Mouse (Mus musculus): Measurements from ENCODE around the gene Mrpl49.

DNA sequence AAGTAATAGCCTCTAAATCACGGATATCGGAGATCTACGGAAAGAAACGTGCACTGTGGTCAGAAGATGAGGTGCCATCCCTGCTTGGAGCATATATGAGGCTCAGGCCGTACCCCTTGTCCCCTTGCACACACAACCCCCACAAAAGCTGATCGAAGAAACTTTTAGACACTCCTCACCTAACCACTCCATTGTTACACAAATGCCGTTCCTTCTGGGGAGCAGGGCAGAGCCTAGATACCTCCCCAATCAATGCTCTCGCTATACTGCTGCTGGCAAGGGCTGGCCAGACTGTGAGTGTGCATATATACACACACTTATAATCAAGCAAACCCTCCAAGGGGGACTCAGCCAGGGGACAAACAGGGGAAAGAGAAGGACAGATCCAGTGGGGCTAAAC, 48.4 kb downstream of the Mrpl49 start:
- TF ChIP-seq CTCF (IDR thresholded peaks at IDR 0.05; ENCODE audit: borderline replicate concordance, extremely low read depth, insufficient read depth, insufficient read length) (no peak), POLR2A (IDR thresholded peaks at IDR 0.05; ENCODE audit: borderline replicate concordance, extremely low read depth, insufficient read depth, insufficient read length, poor library complexity, severe bottlenecking) (no peak)

Data from brain, embryonic 14.5 days (tissue).